8 mouse cellular contexts compared by ENCODE assay signal in genomic region chr15:12738301-12739093, GRCm38 (mm10). TPM values are rescaled to one million over a fixed set of nuclear protein-coding genes. Genes with fewer than 3 reads are reported as not detected.
DNase-seq lines count a peak whose midpoint lies in the region; ATAC-seq and TF ChIP-seq lines count a peak whose summit lies in the region.

No protein-coding gene starts in this region.

- peak overlapping the region; percentile 56 for H3K4me3 ChIP-seq in lung, embryonic 14.5 days (ENCODE audit: low read depth, low read length)
- peak overlapping the region; percentile 57 for H3K4me3 ChIP-seq in forebrain, embryonic 14.5 days (ENCODE audit: low read depth, low read length)
- H3K4me3 ChIP-seq in hindbrain, postnatal 0 days (ENCODE audit: low read length) = peak overlapping the region; percentile 69
- H3K4me3 ChIP-seq in midbrain, postnatal 0 days (ENCODE audit: low read depth, low read length) = peak overlapping the region; percentile 66

- H3K36me3 ChIP-seq in lung, embryonic 14.5 days (ENCODE audit: insufficient read depth) = no peaks in the 10 kb centered on the region
- no peaks in the 10 kb centered on the region for H3K36me3 ChIP-seq in forebrain, embryonic 14.5 days (ENCODE audit: control insufficient read depth, insufficient read depth, low read length)
- no peaks in the 10 kb centered on the region for H3K36me3 ChIP-seq in hindbrain, postnatal 0 days (ENCODE audit: insufficient read depth, low read length)
- no peaks in the 10 kb centered on the region for H3K36me3 ChIP-seq in midbrain, postnatal 0 days (ENCODE audit: insufficient read depth, low read length)

- peaks cover 18% of the 10 kb centered on the region for H3K27me3 ChIP-seq in lung, embryonic 14.5 days (ENCODE audit: insufficient read depth, low read length)
- H3K27me3 ChIP-seq in forebrain, embryonic 14.5 days (replicated peaks; ENCODE audit: control insufficient read depth, insufficient read depth, low read length) = no peaks in the 10 kb centered on the region; the same call in 1 of the 2 replicates
- no peaks in the 10 kb centered on the region for H3K27me3 ChIP-seq in hindbrain, postnatal 0 days (ENCODE audit: insufficient read depth, low read length)
- no peaks in the 10 kb centered on the region for H3K27me3 ChIP-seq in midbrain, postnatal 0 days (ENCODE audit: insufficient read depth, low read length)

- ATAC-seq in lung, embryonic 14.5 days (ENCODE audit: insufficient read depth) = no peak
- no peak for ATAC-seq in forebrain, embryonic 14.5 days
- no peak for ATAC-seq in hindbrain, postnatal 0 days
- ATAC-seq in midbrain, postnatal 0 days (ENCODE audit: low FRiP score) = no peak
- ATAC-seq in megakaryocyte progenitor cell, adult 5-6 weeks (replicated peaks; ENCODE audit: poor library complexity) = no peak

- 0 out of 2 replicates have a peak, but pooled peaks cover 3% of the 10 kb centered on the region for H3K4me1 ChIP-seq in lung, embryonic 14.5 days (ENCODE audit: insufficient read depth)
- H3K4me1 ChIP-seq in forebrain, embryonic 14.5 days (ENCODE audit: control insufficient read depth, insufficient read depth, low read length) = no peaks in the 10 kb centered on the region
- H3K4me1 ChIP-seq in hindbrain, postnatal 0 days (ENCODE audit: insufficient read depth, low read length) = peaks cover 5% of the 10 kb centered on the region; the same call in 1 of the 2 replicates
- peaks cover 6% of the 10 kb centered on the region for H3K4me1 ChIP-seq in midbrain, postnatal 0 days (ENCODE audit: insufficient read depth, low read length)

- DNase-seq in lung, embryonic 14.5 days = no peak
- DNase-seq in lung, postnatal 4 days = no peak
- DNase-seq in forebrain, embryonic 14.5 days (ENCODE audit: low spot score) = no peak
- no peak for DNase-seq in hindbrain, postnatal 0 days (ENCODE audit: low spot score)
- no peak for DNase-seq in midbrain, postnatal 0 days (ENCODE audit: low spot score)
- DNase-seq in adipocyte (ENCODE audit: low spot score) = no peak
- DNase-seq in urinary bladder, postnatal 14 days (ENCODE audit: low spot score) = no peak

- no peak for TF ChIP-seq CTCF in lung, embryonic 14.5 days (IDR thresholded peaks at IDR 0.05; ENCODE audit: low read depth)
- TF ChIP-seq CTCF in hindbrain, postnatal 0 days (IDR thresholded peaks at IDR 0.05; ENCODE audit: low read depth) = no peak
- TF ChIP-seq CTCF in midbrain, postnatal 0 days (IDR thresholded peaks at IDR 0.05) = no peak

- WGBS in lung, embryonic 14.5 days = 38% methylated on average over 10 of the region's 10 CpGs
- WGBS in forebrain, embryonic 14.5 days = 40% methylated on average over 10 of the region's 10 CpGs
- 34% methylated on average over 10 of the region's 10 CpGs for WGBS in hindbrain, postnatal 0 days
- 37% methylated on average over 10 of the region's 10 CpGs for WGBS in midbrain, postnatal 0 days

- H3K4me2 ChIP-seq in lung, embryonic 14.5 days = peak overlapping the region; percentile 83
- H3K4me2 ChIP-seq in forebrain, embryonic 14.5 days (ENCODE audit: low read length) = peak overlapping the region; percentile 82
- H3K4me2 ChIP-seq in hindbrain, postnatal 0 days (ENCODE audit: low read depth, low read length) = peak overlapping the region; percentile 81
- H3K4me2 ChIP-seq in midbrain, postnatal 0 days (ENCODE audit: low read depth, low read length, poor library complexity, severe bottlenecking) = peak overlapping the region; percentile 66

- H3K9ac ChIP-seq in lung, embryonic 14.5 days = no peak overlapping the region
- H3K9ac ChIP-seq in forebrain, embryonic 14.5 days (ENCODE audit: low read length) = peak overlapping the region; percentile 65; the same call in 1 of the 2 replicates
- peak overlapping the region; percentile 75; the same call in 1 of the 2 replicates for H3K9ac ChIP-seq in hindbrain, postnatal 0 days (replicated peaks; ENCODE audit: low read length)
- peak overlapping the region; percentile 29; the same call in 1 of the 2 replicates for H3K9ac ChIP-seq in midbrain, postnatal 0 days (replicated peaks; ENCODE audit: low read length, poor library complexity, severe bottlenecking)

- H3K9me3 ChIP-seq in lung, embryonic 14.5 days (ENCODE audit: low read depth, low read length) = no peaks in the 10 kb centered on the region
- H3K9me3 ChIP-seq in forebrain, embryonic 14.5 days (replicated peaks; ENCODE audit: control insufficient read depth, low read length) = no peaks in the 10 kb centered on the region
- H3K9me3 ChIP-seq in hindbrain, postnatal 0 days (ENCODE audit: low read length) = no peaks in the 10 kb centered on the region
- H3K9me3 ChIP-seq in midbrain, postnatal 0 days (ENCODE audit: low read length) = no peaks in the 10 kb centered on the region

- H3K27ac ChIP-seq in lung, embryonic 14.5 days (ENCODE audit: low read depth) = no peak overlapping the region
- H3K27ac ChIP-seq in forebrain, embryonic 14.5 days (ENCODE audit: low read depth, low read length) = no peak overlapping the region
- no peak overlapping the region for H3K27ac ChIP-seq in hindbrain, postnatal 0 days
- no peak overlapping the region; the same call in 1 of the 2 replicates for H3K27ac ChIP-seq in midbrain, postnatal 0 days (ENCODE audit: low read depth, low read length)

RNA-seq across cellular contexts. Expression of gene Pdzd2, which starts 1.2 kb away (rescaled TPM):
- polyA plus RNA-seq in lung, embryonic 14.5 days (2014; fragmentation: Nextera tagmentation; extraction: Ambion mirVana) = 21.7 and 24.1 TPM in 2 replicates
- 3.3 and 5.0 TPM in 2 replicates for polyA plus RNA-seq in forebrain, embryonic 14.5 days (2014; fragmentation: Nextera tagmentation; extraction: Ambion mirVana)
- 28.5 and 40.6 TPM in 2 replicates for total RNA-seq in hindbrain, postnatal 0 days (2014; rRNA removed)
- polyA plus RNA-seq in hindbrain, postnatal 0 days (2015; fragmentation: Nextera tagmentation; extraction: Ambion mirVana) = 15.4 and 15.9 TPM in 2 replicates
- 29.8 and 34.5 TPM in 2 replicates for total RNA-seq in midbrain, postnatal 0 days (2014; rRNA removed)
- polyA plus RNA-seq in midbrain, postnatal 0 days (2015; fragmentation: Nextera tagmentation; extraction: Ambion mirVana) = 12.4 and 15.8 TPM in 2 replicates
- total RNA-seq in megakaryocyte progenitor cell, adult 5-6 weeks (2015) = 0.22 and 0.27 TPM in 2 replicates
- total RNA-seq in megakaryocyte progenitor cell, adult 5-6 weeks (2017) = 0.10 TPM in 1 of 2 replicates, not detected in the other
